Mouse (Mus musculus) adrenal gland, postnatal 36 days (tissue): ENCODE measurements around the gene B4galnt1. TPM values are rescaled to one million over a fixed set of nuclear protein-coding genes. Genes with fewer than 3 reads are reported as not detected.

Experiments
- DNase-seq, 2 experiments: peaks; one replicate each; pipeline ENCODE4 v3.0.0; 2021; ENCODE audit warnings: mixed read lengths in 1 of 2
- total RNA-seq, 2 experiments: library from RNA; stranded (reverse); gene quantifications; 2 replicates each; pipeline ENCODE4 v1.2.3; 2021

Gene B4galnt1
- total RNA-seq, 2 experiments from 2014 or later = 6.3 to 6.8 TPM

- DNase-seq = no peak
Observed at GRCm38 (mm10) chr10:127209928-127210570, 45.0 kb downstream of the B4galnt1 start.

- peak in 1 of 2 experiments; percentile 16 for DNase-seq
Observed at GRCm38 (mm10) chr10:127210961-127211405, 46.0 kb downstream of the B4galnt1 start.

GRCm38 (mm10) chr10:127211414-127211854, 46.4 kb downstream of the B4galnt1 start, which contains the start of gene Pip4k2c:
Gene Pip4k2c, minus strand, starts transcription at chr10:127211585.
- peak; percentile 95 to 96 for DNase-seq

- no peak for DNase-seq
Observed at GRCm38 (mm10) chr10:127213272-127213671, 48.2 kb downstream of the B4galnt1 start.

- DNase-seq = no peak
Observed at GRCm38 (mm10) chr10:127213704-127214421, 48.8 kb downstream of the B4galnt1 start.

- no peak for DNase-seq
Observed at GRCm38 (mm10) chr10:127214422-127214803, 49.4 kb downstream of the B4galnt1 start.

- no peak for DNase-seq
Observed at GRCm38 (mm10) chr10:127216456-127216855, 51.4 kb downstream of the B4galnt1 start.

GRCm38 (mm10) chr10:127217177-127217576, 52.2 kb downstream of the B4galnt1 start:
- no peak for DNase-seq

GRCm38 (mm10) chr10:127218339-127218738, 53.3 kb downstream of the B4galnt1 start:
- no peak for DNase-seq

Other genes with a start within 250 kb of the B4galnt1 start
- 100 to 1,000 TPM; 102 to 158 TPM for gene Ctdsp2, start 186.5 kb upstream of the B4galnt1 start, total RNA-seq
- 1 to 10 TPM; 2.7 to 4.5 TPM for gene Avil, start 164.5 kb upstream of the B4galnt1 start, total RNA-seq
- 10 to 100 TPM; 64.4 to 71.3 TPM for gene Tsfm, start 134.4 kb upstream of the B4galnt1 start, total RNA-seq
- gene Mettl1, start 123.8 kb upstream of the B4galnt1 start, total RNA-seq = 10 to 100 TPM; 20.1 to 21.4 TPM
- under 1 TPM; 0.30 to 0.53 TPM for gene Eef1akmt3, start 123.7 kb upstream of the B4galnt1 start, total RNA-seq
- under 1 TPM; 0.26 to 0.76 TPM for gene Cyp27b1, start 117.0 kb upstream of the B4galnt1 start, total RNA-seq
- 1 to 10 TPM; 9.3 to 9.7 TPM for gene March9, start 105.0 kb upstream of the B4galnt1 start, total RNA-seq
- gene Cdk4, start 101.7 kb upstream of the B4galnt1 start, total RNA-seq = 100 to 1,000 TPM; 213 to 225 TPM
- gene Tspan31, start 95.0 kb upstream of the B4galnt1 start, total RNA-seq = 100 to 1,000 TPM; 106 to 118 TPM
- gene Agap2, start 89.9 kb upstream of the B4galnt1 start, total RNA-seq = 1 to 10 TPM; 2.2 to 3.4 TPM
- 100 to 1,000 TPM; 120 to 138 TPM for gene Os9, start 44.1 kb upstream of the B4galnt1 start, total RNA-seq
- 1 to 10 TPM in 1 of 2 experiments, under 1 TPM in 1; 0.89 to 1.1 TPM for gene Slc26a10, start 15.4 kb downstream of the B4galnt1 start, total RNA-seq
- 10 to 100 TPM; 19.0 to 21.6 TPM for gene Arhgef25, start 24.9 kb downstream of the B4galnt1 start, total RNA-seq
- 10 to 100 TPM; 52.4 to 71.7 TPM for gene Dtx3, start 30.5 kb downstream of the B4galnt1 start, total RNA-seq
- 10 to 100 TPM; 39.2 to 48.1 TPM for gene Pip4k2c, start 46.4 kb downstream of the B4galnt1 start, total RNA-seq
- 1 to 10 TPM; 6.3 to 7.5 TPM for gene Kif5a, start 98.1 kb downstream of the B4galnt1 start, total RNA-seq
- gene Dctn2, start 101.1 kb downstream of the B4galnt1 start, total RNA-seq = 100 to 1,000 TPM; 148 to 190 TPM
- gene Mbd6, start 123.8 kb downstream of the B4galnt1 start, total RNA-seq = 10 to 100 TPM; 42.0 to 45.2 TPM
- 100 to 1,000 TPM; 102 to 123 TPM for gene Mars, start 146.6 kb downstream of the B4galnt1 start, total RNA-seq
- 1 to 10 TPM; 1.7 to 2.2 TPM for gene Arhgap9, start 156.7 kb downstream of the B4galnt1 start, total RNA-seq
- 1 to 10 TPM; 2.7 to 4.2 TPM for gene Gli1, start 176.7 kb downstream of the B4galnt1 start, total RNA-seq
- not detected for gene Inhbe, start 189.2 kb downstream of the B4galnt1 start, total RNA-seq
- not detected for gene Inhbc, start 205.2 kb downstream of the B4galnt1 start, total RNA-seq
- 100 to 1,000 TPM; 115 to 126 TPM for gene R3hdm2, start 215.1 kb downstream of the B4galnt1 start, total RNA-seq